Mouse (Mus musculus) heart, adult 9 months (tissue): ENCODE measurements around the gene Ttc6.

Experiments
- DNase-seq, 2 experiments: peaks; one replicate each; pipeline ENCODE4 v3.0.0; 2022; ENCODE audit warnings: low spot score in 2 of 2

Ttc6 gene

GRCm38 (mm10) chr12:57563909-57564308 is at the start of gene Ttc6:
TSS of gene Ttc6 (plus strand) at chr12:57564113.
- no peak for DNase-seq

- DNase-seq = no peak
Measured at GRCm38 (mm10) chr12:57514552-57514951, 49.4 kb upstream of the Ttc6 start.

- no peak for DNase-seq
Measured at GRCm38 (mm10) chr12:57515702-57516377, 48.1 kb upstream of the Ttc6 start.

GRCm38 (mm10) chr12:57528335-57528734 is 35.6 kb upstream of the Ttc6 start:
- DNase-seq = no peak

- no peak for DNase-seq
Measured at GRCm38 (mm10) chr12:57530474-57530873, 33.4 kb upstream of the Ttc6 start.

- DNase-seq = no peak
Measured at GRCm38 (mm10) chr12:57534517-57534878, 29.4 kb upstream of the Ttc6 start.

- DNase-seq = no peak
Measured at GRCm38 (mm10) chr12:57534879-57535611, 28.9 kb upstream of the Ttc6 start.

GRCm38 (mm10) chr12:57536056-57536908 is 27.6 kb upstream of the Ttc6 start:
- no peak for DNase-seq

GRCm38 (mm10) chr12:57536909-57537670 is 26.8 kb upstream of the Ttc6 start:
- no peak for DNase-seq

GRCm38 (mm10) chr12:57537791-57538587 is 25.9 kb upstream of the Ttc6 start:
- DNase-seq = no peak

GRCm38 (mm10) chr12:57538588-57539550 is 25.0 kb upstream of the Ttc6 start:
- no peak for DNase-seq

- no peak for DNase-seq
Measured at GRCm38 (mm10) chr12:57539551-57539985, 24.3 kb upstream of the Ttc6 start.

GRCm38 (mm10) chr12:57541118-57541517 is 22.8 kb upstream of the Ttc6 start:
- no peak for DNase-seq

- DNase-seq = no peak
Measured at GRCm38 (mm10) chr12:57541931-57542745, 21.8 kb upstream of the Ttc6 start.

GRCm38 (mm10) chr12:57542746-57543626 is 20.9 kb upstream of the Ttc6 start:
- DNase-seq = no peak

- DNase-seq = no peak
Measured at GRCm38 (mm10) chr12:57543627-57543991, 20.3 kb upstream of the Ttc6 start.

GRCm38 (mm10) chr12:57544641-57545370 is 19.1 kb upstream of the Ttc6 start:
- DNase-seq = no peak
